Mouse (Mus musculus): Measurements from ENCODE around the gene Crip1. TPM values are rescaled to one million over a fixed set of nuclear protein-coding genes. Genes with fewer than 3 reads are reported as not detected.

Gene Crip1
- polyA plus RNA-seq, 1 experiment: 79.5 TPM

DNA sequence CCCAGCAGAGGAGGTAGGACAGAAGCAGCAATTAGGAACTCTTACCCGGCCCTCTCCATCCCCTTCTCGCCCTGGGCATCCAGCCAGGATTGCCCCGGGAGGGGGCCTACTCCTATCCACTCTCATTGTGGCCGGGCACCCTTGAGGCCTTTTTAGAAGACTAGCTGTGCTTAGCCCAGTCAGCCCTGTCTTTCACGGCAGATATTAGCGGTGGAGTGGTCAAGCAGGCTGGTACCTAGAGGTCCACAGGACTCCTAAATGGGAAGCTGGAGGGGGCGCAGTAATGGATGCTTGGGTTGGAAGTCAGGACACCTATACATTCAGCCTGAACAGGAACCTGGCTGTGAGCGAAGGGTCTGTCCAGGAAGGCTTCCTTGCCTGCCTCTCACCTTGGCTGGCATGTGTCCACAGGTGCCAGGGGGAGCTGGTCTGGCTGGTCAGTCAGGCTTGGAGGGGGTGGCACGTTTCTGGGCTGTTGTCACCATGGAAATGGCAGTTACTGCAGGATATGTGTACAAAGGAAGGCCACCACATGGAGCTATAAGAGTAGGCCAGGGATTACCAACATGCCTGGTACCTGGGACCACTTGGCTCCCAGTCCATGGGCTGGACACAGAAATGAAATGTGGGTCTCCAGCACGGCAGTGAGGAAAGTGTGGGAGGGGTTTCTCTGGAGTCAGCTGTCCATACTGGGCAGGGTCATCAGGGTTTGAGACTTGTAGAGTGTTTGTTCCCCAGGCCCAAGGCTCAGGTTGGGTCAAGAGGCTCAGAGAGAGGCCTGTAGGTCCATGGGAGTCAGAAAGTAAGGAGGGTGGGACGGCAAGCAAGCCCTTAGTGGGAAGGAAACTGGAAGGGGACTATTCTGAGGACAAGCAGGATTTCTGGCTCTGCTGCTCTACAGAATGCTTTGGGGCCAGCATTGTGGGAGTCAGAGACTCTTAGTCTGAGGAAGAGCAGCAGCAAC lies 6.9 kb upstream of the Crip1 start:
- H3K4me1 ChIP-seq (ENCODE audit: control insufficient read depth, insufficient read depth, low read length): peaks cover 7% of the 10 kb centered on the region
- H3K9me3 ChIP-seq (replicated peaks; ENCODE audit: control insufficient read depth, insufficient read depth, low read length, poor library complexity, severe bottlenecking): no peaks in the 10 kb centered on the region
- TF ChIP-seq EP300 (IDR thresholded peaks at IDR 0.05; ENCODE audit: insufficient read depth, low read depth, low read length) (no peak), CTCF (IDR thresholded peaks at IDR 0.05; ENCODE audit: low read depth, low read length) (no peak), POLR2A (IDR thresholded peaks at IDR 0.05; ENCODE audit: insufficient read depth, low read length) (no peak)
- H3K4me3 ChIP-seq (ENCODE audit: low read depth, low read length): no peak overlapping the region
- no peaks in the 10 kb centered on the region for H3K27me3 ChIP-seq (ENCODE audit: control insufficient read depth, insufficient read depth, low read length, poor library complexity, severe bottlenecking)
- peaks cover 10% of the 10 kb centered on the region; the same call in 1 of the 2 replicates for H3K36me3 ChIP-seq (ENCODE audit: control insufficient read depth, insufficient read depth, low read length, poor library complexity, severe bottlenecking)
- no peak overlapping the region for H3K9ac ChIP-seq (ENCODE audit: low read depth, poor library complexity, severe bottlenecking)
- H3K27ac ChIP-seq (ENCODE audit: insufficient read depth, low read length): no peak overlapping the region; the same call in 1 of the 2 replicates

DNA sequence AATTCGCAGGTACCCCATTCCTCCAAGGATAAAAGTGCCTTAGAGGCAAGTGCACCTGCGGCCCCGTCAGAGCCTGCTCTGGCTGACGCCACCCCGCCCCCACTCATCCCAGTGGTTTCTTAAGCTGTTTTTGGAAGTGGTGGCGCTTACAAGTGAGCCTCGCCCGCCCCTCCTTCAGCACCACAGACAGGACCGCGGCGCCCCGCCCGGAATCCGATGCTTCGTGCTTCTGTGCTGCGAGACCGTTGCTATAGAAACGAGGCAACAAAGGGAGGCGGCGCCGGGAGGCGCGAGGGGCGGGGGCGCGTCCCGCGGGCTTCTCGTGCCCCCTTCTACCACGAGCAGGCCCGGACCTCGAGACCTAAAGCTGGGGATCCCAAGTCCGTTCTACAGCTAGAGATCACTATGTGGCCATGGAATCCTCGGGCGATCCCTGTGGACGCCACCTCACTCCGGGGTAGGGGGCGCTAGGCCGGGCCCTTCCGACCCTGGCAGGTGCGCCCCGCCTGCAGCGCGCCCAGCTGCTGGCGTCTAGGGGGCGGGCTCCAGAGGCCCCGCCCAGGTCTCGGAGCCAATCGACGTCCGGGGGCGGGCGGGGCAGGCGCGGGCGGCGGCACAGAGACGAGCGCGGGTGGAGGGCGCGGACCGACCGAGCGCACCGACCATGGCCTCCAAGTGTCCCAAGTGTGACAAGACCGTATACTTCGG lies 6.1 kb upstream of the Crip1 start, which contains the start of gene Crip2:
Gene Crip2 (plus strand): TSS at position 329 of the 708 bp plus-strand sequence.
- H3K4me1 ChIP-seq (ENCODE audit: control insufficient read depth, insufficient read depth, low read length): peaks cover 8% of the 10 kb centered on the region
- peaks cover 10% of the 10 kb centered on the region; the same call in 1 of the 2 replicates for H3K36me3 ChIP-seq (ENCODE audit: control insufficient read depth, insufficient read depth, low read length, poor library complexity, severe bottlenecking)
- H3K4me3 ChIP-seq (ENCODE audit: low read depth, low read length): peak within 1 kb of the TSS; percentile 86

DNA sequence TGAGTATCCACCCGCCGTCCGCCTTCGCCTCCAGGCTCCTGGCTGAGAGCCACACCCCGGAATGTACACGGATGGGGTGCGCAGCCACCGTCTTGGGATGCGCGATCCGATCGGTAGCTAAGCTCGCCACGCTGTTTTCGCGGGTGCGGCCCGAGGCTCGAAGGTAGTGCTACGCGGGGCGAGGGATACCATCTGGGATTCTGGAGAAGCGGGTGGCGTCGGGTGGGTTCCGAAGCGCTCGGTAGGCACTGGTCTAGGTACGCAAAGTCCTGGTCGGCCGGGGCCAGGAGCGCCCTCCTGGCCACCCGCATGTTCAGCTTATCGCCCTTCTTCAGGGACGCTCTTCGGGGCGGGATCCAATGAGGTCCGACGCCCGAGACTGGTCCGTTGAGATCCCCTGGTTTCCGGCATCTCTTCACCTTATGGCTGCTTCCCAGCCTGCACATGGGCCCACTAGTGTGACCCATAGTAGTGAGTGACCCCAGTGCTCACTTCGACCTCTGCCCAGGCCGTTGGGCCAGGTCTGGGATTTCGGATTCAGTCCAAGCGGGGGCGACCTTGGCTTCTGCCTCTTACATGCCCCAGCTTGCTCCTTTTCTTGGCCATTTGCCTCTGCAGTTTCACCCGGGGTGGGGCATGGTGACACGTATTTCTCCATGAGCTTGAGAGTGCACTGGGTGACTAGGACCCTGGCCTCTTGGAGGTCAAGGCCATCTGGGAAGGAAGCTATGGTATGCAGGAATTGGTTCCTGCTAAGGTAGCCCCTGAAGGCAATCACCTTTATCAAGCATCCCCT lies 5.3 kb upstream of the Crip1 start:
- TF ChIP-seq CTCF (IDR thresholded peaks at IDR 0.05; ENCODE audit: low read depth, low read length): no peak
- no peak for TF ChIP-seq POLR2A (IDR thresholded peaks at IDR 0.05; ENCODE audit: insufficient read depth, low read length)
- TF ChIP-seq EP300 (IDR thresholded peaks at IDR 0.05; ENCODE audit: insufficient read depth, low read depth, low read length): no peak
- Histone ChIP-seq H3K4me3 (ENCODE audit: low read depth, low read length) (peak overlapping the region; percentile 84), H3K27ac (ENCODE audit: insufficient read depth, low read length) (no peak overlapping the region), H3K9me3 (replicated peaks; ENCODE audit: control insufficient read depth, insufficient read depth, low read length, poor library complexity, severe bottlenecking) (no peaks in the 10 kb centered on the region), H3K36me3 (ENCODE audit: control insufficient read depth, insufficient read depth, low read length, poor library complexity, severe bottlenecking) (peaks cover 10% of the 10 kb centered on the region; the same call in 1 of the 2 replicates), H3K4me1 (ENCODE audit: control insufficient read depth, insufficient read depth, low read length) (peaks cover 8% of the 10 kb centered on the region), H3K27me3 (ENCODE audit: control insufficient read depth, insufficient read depth, low read length, poor library complexity, severe bottlenecking) (no peaks in the 10 kb centered on the region), H3K9ac (ENCODE audit: low read depth, poor library complexity, severe bottlenecking) (peak overlapping the region; percentile 76)

More for the DNA sequence above, 6.1 kb upstream of the Crip1 start, which contains the start of gene Crip2:
- no peaks in the 10 kb centered on the region for H3K9me3 ChIP-seq (replicated peaks; ENCODE audit: control insufficient read depth, insufficient read depth, low read length, poor library complexity, severe bottlenecking)
- no peaks in the 10 kb centered on the region for H3K27me3 ChIP-seq (ENCODE audit: control insufficient read depth, insufficient read depth, low read length, poor library complexity, severe bottlenecking)
- H3K27ac ChIP-seq (ENCODE audit: insufficient read depth, low read length): no peak within 1 kb of the TSS; the same call in 1 of the 2 replicates
- peak within 1 kb of the TSS; percentile 76 for H3K9ac ChIP-seq (ENCODE audit: low read depth, poor library complexity, severe bottlenecking)
- TF ChIP-seq POLR2A (IDR thresholded peaks at IDR 0.05; ENCODE audit: insufficient read depth, low read length) (no peak), EP300 (IDR thresholded peaks at IDR 0.05; ENCODE audit: insufficient read depth, low read depth, low read length) (0 out of 2 replicates have a peak, but pooled peaks have one; percentile 28), CTCF (IDR thresholded peaks at IDR 0.05; ENCODE audit: low read depth, low read length) (peak; percentile 6)

DNA sequence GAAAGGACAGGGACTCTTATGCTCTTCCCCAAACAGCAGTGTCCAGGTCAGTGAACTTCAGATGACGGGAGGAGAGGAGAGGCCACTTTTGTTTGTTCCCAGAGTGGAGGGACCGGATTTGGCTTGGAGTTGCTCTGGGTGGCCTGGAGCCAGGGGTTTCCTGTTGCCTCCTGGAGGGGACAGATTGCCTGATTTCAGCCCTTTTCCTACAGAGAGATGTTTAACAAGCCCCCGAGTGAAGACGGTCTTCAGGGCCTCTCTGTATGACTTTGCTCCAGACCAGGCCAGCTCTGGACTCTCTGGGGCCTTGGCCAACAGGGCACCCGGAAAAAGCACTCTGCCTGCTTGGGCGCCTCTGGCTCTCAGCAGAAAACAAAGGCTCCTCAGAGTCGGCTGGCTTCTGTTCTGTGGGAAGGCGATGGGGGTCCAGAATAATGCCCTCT lies 4.6 kb upstream of the Crip1 start:
- no peak overlapping the region for H3K27ac ChIP-seq (ENCODE audit: insufficient read depth, low read length)
- peak overlapping the region; percentile 76 for H3K9ac ChIP-seq (ENCODE audit: low read depth, poor library complexity, severe bottlenecking)
- H3K4me1 ChIP-seq (ENCODE audit: control insufficient read depth, insufficient read depth, low read length): peaks cover 8% of the 10 kb centered on the region
- TF ChIP-seq CTCF (IDR thresholded peaks at IDR 0.05; ENCODE audit: low read depth, low read length): no peak
- no peak for TF ChIP-seq EP300 (IDR thresholded peaks at IDR 0.05; ENCODE audit: insufficient read depth, low read depth, low read length)
- TF ChIP-seq POLR2A (IDR thresholded peaks at IDR 0.05; ENCODE audit: insufficient read depth, low read length): no peak
- 0 out of 2 replicates have a peak, but pooled peaks cover 6% of the 10 kb centered on the region for H3K36me3 ChIP-seq (ENCODE audit: control insufficient read depth, insufficient read depth, low read length, poor library complexity, severe bottlenecking)
- H3K4me3 ChIP-seq (ENCODE audit: low read depth, low read length): peak overlapping the region; percentile 84
- no peaks in the 10 kb centered on the region for H3K27me3 ChIP-seq (ENCODE audit: control insufficient read depth, insufficient read depth, low read length, poor library complexity, severe bottlenecking)
- no peaks in the 10 kb centered on the region for H3K9me3 ChIP-seq (replicated peaks; ENCODE audit: control insufficient read depth, insufficient read depth, low read length, poor library complexity, severe bottlenecking)
